Mouse (Mus musculus) CH12.LX (cell line): Measurements from ENCODE around the gene Ppp1cb.

Source experiments
- CHD1 ChIP-seq: IDR thresholded peaks from 2 replicates; pipeline ENCODE4 v1.6.1; 2012; ENCODE audit warnings: low read depth, low read length, improper control_type of control experiment, inconsistent platforms
- E2F4 ChIP-seq: IDR thresholded peaks from 2 replicates; pipeline ENCODE4 v1.6.1; 2011; ENCODE audit warnings: low read depth, low read length, improper control_type of control experiment; ENCODE audit not compliant: insufficient replicate concordance
- EP300 ChIP-seq: IDR thresholded peaks from 2 replicates; pipeline ENCODE4 v1.6.1; 2011; ENCODE audit warnings: low read length, improper control_type of control experiment
- ETS1 ChIP-seq: conservative IDR thresholded peaks from 2 replicates; pipeline ENCODE4 v1.6.1; 2012; ENCODE audit warnings: low read depth, mild to moderate bottlenecking, inconsistent platforms, low read length, improper control_type of control experiment, moderate library complexity
- GABPA ChIP-seq: IDR thresholded peaks from 2 replicates; pipeline ENCODE4 v1.6.1; 2012; ENCODE audit warnings: low read depth, low read length, improper control_type of control experiment, inconsistent platforms; ENCODE audit not compliant: insufficient replicate concordance
- KAT2A ChIP-seq: IDR thresholded peaks from 2 replicates; pipeline ENCODE4 v1.6.1; 2012; ENCODE audit warnings: low read length, improper control_type of control experiment, inconsistent platforms; ENCODE audit not compliant: insufficient replicate concordance
- POLR2A ChIP-seq: IDR thresholded peaks from 2 replicates; pipeline ENCODE4 v1.6.1; 2011; ENCODE audit warnings: low read depth, mild to moderate bottlenecking, improper control_type of control experiment, low read length
- RAD21 ChIP-seq: IDR thresholded peaks from 2 replicates; pipeline ENCODE4 v1.6.1; 2011; ENCODE audit warnings: low read depth, mild to moderate bottlenecking, low read length, improper control_type of control experiment, moderate library complexity
- ZC3H11A ChIP-seq: IDR thresholded peaks from 2 replicates; pipeline ENCODE4 v1.6.1; 2012; ENCODE audit warnings: low read depth, mild to moderate bottlenecking, inconsistent platforms, low read length, improper control_type of control experiment

DNA sequence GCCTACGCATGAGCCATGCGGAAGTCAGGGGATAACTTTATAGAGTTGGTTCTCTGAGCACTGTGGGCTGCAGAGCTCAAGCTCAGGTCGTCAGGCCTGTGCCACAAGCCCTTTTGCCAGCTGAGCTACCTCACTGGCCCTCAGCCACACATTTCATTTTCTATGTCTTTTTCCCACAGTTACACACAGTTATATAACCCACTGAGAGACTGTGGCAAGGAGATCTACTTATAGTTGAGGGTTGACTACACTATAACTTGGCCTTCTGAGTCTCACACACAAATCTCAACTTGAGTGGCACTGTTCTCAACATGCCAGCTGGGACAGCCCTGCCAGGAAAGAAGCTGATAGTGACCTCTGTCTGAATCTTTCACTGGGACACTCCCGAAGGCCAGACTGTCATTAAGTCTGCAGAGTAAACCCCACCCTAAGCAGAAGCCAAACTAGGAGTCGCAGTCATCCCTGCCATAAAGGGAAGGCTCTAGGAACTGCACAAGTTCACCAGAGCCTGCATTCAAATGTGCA lies 44.1 kb upstream of the Ppp1cb start:
- TF ChIP-seq E2F4 = no peak
- TF ChIP-seq EP300 = no peak
- no peak for TF ChIP-seq CHD1
- TF ChIP-seq ETS1 = no peak
- TF ChIP-seq POLR2A = no peak
- no peak for TF ChIP-seq RAD21
- TF ChIP-seq GABPA = no peak
- no peak for TF ChIP-seq ZC3H11A
- TF ChIP-seq KAT2A = no peak
